Mouse (Mus musculus) kidney, embryonic 14.5 days (tissue): Measurements from ENCODE around the gene Ap2b1. TPM values are rescaled to one million over a fixed set of nuclear protein-coding genes. Genes with fewer than 3 reads are reported as not detected.
A peak's percentile ranks its signal among the peaks of the same experiment; 100 is the strongest.

Experiments
- ATAC-seq: fragments of 200-750 bp; cut with Nextera tagmentation; 2 replicates; pipeline ENCODE4 v1.8.0; 2017; ENCODE audit warnings: moderate number of reproducible peaks, mild to moderate bottlenecking, moderate TSS enrichment, moderate library complexity; ENCODE audit not compliant: low FRiP score, low TSS enrichment
- H3K27ac ChIP-seq: fragments of 300-500 bp; sonication (generic); 2 replicates; pipeline ENCODE4 v1.5.1; 2014; ENCODE audit warnings: low read depth, mild to moderate bottlenecking, low read length, moderate library complexity, mixed read lengths
- H3K27me3 ChIP-seq: fragments of 300-500 bp; sonication (generic); 2 replicates; pipeline ENCODE4 v1.6.1; 2014; ENCODE audit warnings: mild to moderate bottlenecking, low read length; ENCODE audit not compliant: control insufficient read depth, insufficient read depth
- H3K36me3 ChIP-seq: fragments of 300-500 bp; sonication (generic); 2 replicates; pipeline ENCODE4 v1.6.1; 2014; ENCODE audit warnings: low read length, mixed read lengths; ENCODE audit not compliant: control insufficient read depth, insufficient read depth
- H3K4me1 ChIP-seq: fragments of 300-500 bp; sonication (generic); 2 replicates; pipeline ENCODE4 v1.6.1; 2014; ENCODE audit warnings: low read length, mixed read lengths; ENCODE audit not compliant: control insufficient read depth, insufficient read depth
- H3K4me2 ChIP-seq: fragments of 300-500 bp; sonication (generic); replicated peaks from 2 replicates; pipeline ENCODE4 v1.6.1; 2014; ENCODE audit warnings: low read depth, mild to moderate bottlenecking, low read length
- H3K4me3 ChIP-seq: fragments of 300-500 bp; sonication (generic); 2 replicates; pipeline ENCODE4 v1.5.1; 2014; ENCODE audit warnings: mild to moderate bottlenecking, low read length
- H3K9ac ChIP-seq: fragments of 300-500 bp; sonication (generic); 2 replicates; pipeline ENCODE4 v1.6.1; 2014; ENCODE audit warnings: low read depth, mild to moderate bottlenecking, low read length, moderate library complexity
- H3K9me3 ChIP-seq: fragments of 300-500 bp; sonication (generic); 2 replicates; pipeline ENCODE4 v1.6.1; 2016; ENCODE audit warnings: low read length; ENCODE audit not compliant: control insufficient read depth
- whole genome bisulfite sequencing: fragments of 180-500 bp; shearing (Covaris S2); extraction: QIAGEN DNeasy Blood & Tissue Kit; methylation state at CpG from one replicate; pipeline ENCODE4 v1.1.7; 2014; 5-methylcytosine and 5-hydroxymethylcytosine counted together
- polyA plus RNA-seq: library from polyadenylated mRNA; unstranded; fragments of >200 nt; fragmentation: Nextera tagmentation; extraction: Ambion mirVana; gene quantifications from 2 replicates; pipeline ENCODE4 v1.2.1, GENCODE M21; 2014

Gene Ap2b1
- polyA plus RNA-seq, 1 experiment from 2014 or later: 83.8 TPM

DNA sequence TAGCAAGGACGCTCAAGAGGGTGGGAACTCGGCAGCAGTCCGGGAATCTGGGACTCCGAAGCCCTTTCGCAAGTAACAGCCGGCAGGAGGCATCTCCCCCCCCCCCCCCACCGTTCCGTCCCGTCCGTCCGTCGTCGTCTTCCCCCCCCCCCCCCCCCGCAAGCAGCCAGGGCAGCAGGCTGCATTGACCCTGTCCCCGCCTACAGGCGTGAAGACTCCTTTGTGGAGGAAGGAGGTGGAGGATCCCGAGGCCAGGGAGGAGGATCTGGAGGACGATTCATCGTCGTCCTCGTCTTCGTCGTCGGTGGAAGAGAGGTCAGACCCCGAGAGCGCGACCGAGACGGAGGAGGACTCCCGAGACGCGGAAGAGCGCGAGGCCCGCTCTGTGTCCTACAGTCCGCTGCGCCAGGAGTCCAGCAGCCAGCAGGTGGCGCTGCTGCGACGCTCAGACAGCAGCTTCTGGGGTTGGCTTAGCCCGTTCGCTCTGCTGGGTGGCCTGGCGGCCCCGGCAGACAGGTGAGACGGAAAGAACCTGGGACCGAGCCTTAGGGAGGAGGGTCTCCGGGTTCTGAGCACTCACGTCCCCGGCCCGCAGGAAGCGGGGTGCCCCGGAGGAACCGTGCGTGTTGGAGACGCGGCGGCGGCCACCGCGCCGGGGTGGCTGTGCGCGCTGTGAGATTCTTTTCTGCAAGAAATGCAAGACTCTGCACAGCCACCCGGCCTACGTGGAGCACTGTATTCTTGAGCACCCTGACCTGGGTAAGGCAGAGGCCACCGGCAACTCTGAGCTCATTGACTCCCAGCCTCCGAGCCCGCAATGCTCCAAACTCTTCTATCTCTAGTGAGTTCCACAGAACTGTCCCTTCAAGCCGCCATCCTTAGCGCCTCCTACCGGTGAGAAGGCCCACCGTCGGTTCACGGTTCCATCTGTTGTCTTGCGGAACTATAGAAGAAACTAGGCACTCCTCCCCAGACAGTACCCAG, 141.5 kb downstream of the Ap2b1 start:
- H3K4me2 ChIP-seq: peak overlapping the region; percentile 84
- no peaks in the 10 kb centered on the region for H3K4me1 ChIP-seq
- H3K4me3 ChIP-seq: peak overlapping the region; percentile 48
- 1% methylated on average over 61 of the region's 75 CpGs for WGBS
- peak overlapping the region; percentile 38 for H3K9ac ChIP-seq
- no peak overlapping the region for H3K27ac ChIP-seq
- ATAC-seq: peak; percentile 92
- no peaks in the 10 kb centered on the region for H3K9me3 ChIP-seq
- H3K27me3 ChIP-seq: peaks cover 41% of the 10 kb centered on the region
- H3K36me3 ChIP-seq: no peaks in the 10 kb centered on the region

DNA sequence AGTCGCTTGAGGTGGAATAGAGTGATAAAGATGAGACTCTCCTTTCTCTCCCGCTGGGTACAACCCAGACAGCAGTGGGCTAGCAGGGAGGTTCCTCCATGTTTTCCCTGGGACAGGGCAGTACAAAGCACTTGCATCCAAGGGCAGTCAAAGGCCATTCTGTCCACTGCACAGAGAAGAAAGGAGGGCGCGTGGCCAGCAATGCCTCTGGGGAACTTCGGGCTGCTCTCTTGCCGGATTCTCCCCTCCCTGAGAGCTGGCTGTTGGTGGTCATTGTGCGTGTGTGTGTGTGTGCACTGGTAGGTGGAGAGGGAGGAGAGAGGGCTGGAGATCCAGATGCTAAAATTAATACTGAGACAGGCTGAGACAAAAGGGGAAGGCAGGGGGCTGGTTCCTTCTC, 142.4 kb downstream of the Ap2b1 start:
- Histone ChIP-seq H3K4me2 (peak overlapping the region; percentile 84; the same call in 1 of the 2 replicates), H3K4me1 (no peaks in the 10 kb centered on the region), H3K9me3 (no peaks in the 10 kb centered on the region), H3K4me3 (no peak overlapping the region), H3K9ac (no peak overlapping the region), H3K27ac (no peak overlapping the region), H3K36me3 (no peaks in the 10 kb centered on the region), H3K27me3 (peaks cover 46% of the 10 kb centered on the region)
- WGBS: 44% methylated on average over 7 of the region's 7 CpGs
- ATAC-seq: no peak

DNA sequence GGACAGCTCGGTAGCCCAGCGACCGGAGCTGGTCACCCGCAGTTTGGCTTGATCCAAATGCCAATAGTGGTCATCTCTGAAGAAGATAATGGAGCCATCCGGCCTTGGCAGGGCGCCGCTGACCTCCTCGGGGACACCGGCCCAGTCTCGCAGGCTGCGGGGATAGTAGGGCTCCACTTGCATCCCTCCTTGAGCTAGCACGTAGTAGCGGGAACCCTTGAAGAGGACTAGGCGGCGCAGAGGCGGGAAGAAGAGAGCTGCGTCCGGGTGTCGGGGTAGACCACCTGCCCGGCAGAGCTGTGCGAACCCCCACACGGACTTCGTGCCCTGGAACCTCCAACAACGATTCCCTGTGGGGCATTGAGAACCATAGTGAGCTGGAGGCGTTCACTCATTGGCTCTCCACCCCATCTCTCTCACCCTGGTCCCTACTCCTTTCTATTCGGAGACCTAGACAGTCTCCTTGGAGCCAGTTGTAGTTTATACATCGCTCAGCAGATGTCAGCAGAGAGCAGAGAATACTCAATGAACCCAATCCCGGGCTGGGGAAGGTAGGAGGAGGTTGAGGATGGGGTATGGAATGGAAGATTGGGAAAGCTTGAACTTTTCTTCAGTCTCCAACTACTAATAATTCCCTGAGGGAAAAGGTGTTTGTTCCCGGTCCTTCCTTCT, 143.9 kb downstream of the Ap2b1 start:
- Histone ChIP-seq H3K27ac (no peak overlapping the region), H3K27me3 (peaks cover 51% of the 10 kb centered on the region), H3K4me3 (peak overlapping the region; percentile 3; the same call in 1 of the 2 replicates), H3K36me3 (no peaks in the 10 kb centered on the region), H3K4me2 (peak overlapping the region; percentile 32; the same call in 1 of the 2 replicates), H3K4me1 (peaks cover 3% of the 10 kb centered on the region; the same call in 1 of the 2 replicates), H3K9me3 (no peaks in the 10 kb centered on the region), H3K9ac (no peak overlapping the region)
- 12% methylated on average over 29 of the region's 29 CpGs for WGBS
- ATAC-seq: 0 out of 2 replicates have a peak, but pooled peaks have one; percentile 25

DNA sequence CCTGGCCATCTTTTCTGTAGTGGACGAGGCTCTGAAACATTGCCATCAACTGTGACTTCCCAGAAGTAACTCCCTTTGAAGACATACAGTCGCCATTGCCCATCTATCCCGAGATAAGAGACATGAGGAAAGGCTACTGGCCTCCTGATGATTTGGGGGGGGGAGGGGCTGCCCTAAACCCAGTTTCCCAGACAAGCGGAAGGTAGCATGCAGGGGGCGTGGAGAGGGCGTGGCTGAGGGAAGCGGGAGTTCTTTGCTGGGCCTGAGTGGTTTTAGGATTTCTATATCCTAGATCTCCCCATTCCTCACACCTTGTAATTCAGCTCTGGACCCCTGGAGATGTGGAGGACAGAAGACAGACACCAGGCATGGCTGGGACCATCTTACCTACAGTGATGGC, 145.0 kb downstream of the Ap2b1 start:
- no peaks in the 10 kb centered on the region for H3K9me3 ChIP-seq
- no peak overlapping the region for H3K4me2 ChIP-seq
- H3K36me3 ChIP-seq: no peaks in the 10 kb centered on the region
- no peak overlapping the region for H3K9ac ChIP-seq
- H3K4me3 ChIP-seq: no peak overlapping the region
- H3K4me1 ChIP-seq: peaks cover 14% of the 10 kb centered on the region
- H3K27me3 ChIP-seq: peaks cover 51% of the 10 kb centered on the region
- ATAC-seq: no peak
- WGBS: 6% methylated on average over 7 of the region's 7 CpGs
- H3K27ac ChIP-seq: no peak overlapping the region

DNA sequence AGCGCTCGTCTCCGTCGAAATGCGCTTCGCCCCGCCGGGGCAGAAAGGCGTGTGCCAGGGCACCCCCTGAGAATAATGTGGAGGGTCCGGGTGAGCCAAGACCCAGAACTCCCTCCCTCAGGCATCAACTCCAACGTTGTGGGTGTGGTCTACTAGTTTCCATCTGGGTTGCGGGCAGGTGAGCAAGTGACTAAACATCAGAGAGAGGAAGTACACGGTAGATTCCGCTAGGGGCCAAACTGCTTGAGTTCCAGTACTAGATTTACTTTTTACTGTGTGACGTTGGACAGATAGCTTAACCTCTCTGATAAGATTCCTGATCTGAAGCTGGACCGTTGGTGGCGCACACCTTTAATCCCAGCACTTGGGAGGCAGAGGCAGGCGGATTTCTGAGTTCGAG, 146.2 kb downstream of the Ap2b1 start:
- peaks cover 51% of the 10 kb centered on the region for H3K27me3 ChIP-seq
- H3K4me3 ChIP-seq: peak overlapping the region; percentile 25
- H3K4me2 ChIP-seq: peak overlapping the region; percentile 41
- no peaks in the 10 kb centered on the region for H3K36me3 ChIP-seq
- 29% methylated on average over 19 of the region's 19 CpGs for WGBS
- peaks cover 22% of the 10 kb centered on the region for H3K4me1 ChIP-seq
- H3K27ac ChIP-seq: no peak overlapping the region
- ATAC-seq: no peak
- H3K9ac ChIP-seq: no peak overlapping the region
- H3K9me3 ChIP-seq: no peaks in the 10 kb centered on the region

DNA sequence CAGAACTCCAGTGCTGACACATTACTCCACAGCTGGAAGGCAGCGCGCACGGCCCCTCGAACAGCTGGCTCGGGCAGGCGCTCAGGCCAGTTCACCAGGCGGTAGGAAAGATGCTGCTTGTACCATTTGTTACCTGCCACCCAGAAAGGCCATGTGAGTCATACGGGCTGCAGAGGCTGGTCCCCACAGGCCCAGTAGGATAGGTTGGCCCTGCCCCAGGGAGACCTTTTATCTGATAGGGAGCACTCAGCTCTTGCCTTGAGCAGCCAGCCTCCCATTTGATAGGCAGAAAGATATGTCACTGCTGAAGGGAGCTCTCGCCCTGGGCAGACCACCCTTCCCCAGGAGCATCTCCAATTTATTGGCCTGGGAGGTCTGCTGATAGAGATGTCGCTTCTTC, 148.8 kb downstream of the Ap2b1 start:
- Histone ChIP-seq H3K4me3 (no peak overlapping the region), H3K4me2 (no peak overlapping the region), H3K9ac (no peak overlapping the region), H3K9me3 (no peaks in the 10 kb centered on the region), H3K27me3 (peaks cover 34% of the 10 kb centered on the region), H3K27ac (no peak overlapping the region; the same call in 1 of the 2 replicates), H3K36me3 (no peaks in the 10 kb centered on the region), H3K4me1 (peaks cover 22% of the 10 kb centered on the region)
- no peak for ATAC-seq
- 61% methylated on average over 10 of the region's 10 CpGs for WGBS

DNA sequence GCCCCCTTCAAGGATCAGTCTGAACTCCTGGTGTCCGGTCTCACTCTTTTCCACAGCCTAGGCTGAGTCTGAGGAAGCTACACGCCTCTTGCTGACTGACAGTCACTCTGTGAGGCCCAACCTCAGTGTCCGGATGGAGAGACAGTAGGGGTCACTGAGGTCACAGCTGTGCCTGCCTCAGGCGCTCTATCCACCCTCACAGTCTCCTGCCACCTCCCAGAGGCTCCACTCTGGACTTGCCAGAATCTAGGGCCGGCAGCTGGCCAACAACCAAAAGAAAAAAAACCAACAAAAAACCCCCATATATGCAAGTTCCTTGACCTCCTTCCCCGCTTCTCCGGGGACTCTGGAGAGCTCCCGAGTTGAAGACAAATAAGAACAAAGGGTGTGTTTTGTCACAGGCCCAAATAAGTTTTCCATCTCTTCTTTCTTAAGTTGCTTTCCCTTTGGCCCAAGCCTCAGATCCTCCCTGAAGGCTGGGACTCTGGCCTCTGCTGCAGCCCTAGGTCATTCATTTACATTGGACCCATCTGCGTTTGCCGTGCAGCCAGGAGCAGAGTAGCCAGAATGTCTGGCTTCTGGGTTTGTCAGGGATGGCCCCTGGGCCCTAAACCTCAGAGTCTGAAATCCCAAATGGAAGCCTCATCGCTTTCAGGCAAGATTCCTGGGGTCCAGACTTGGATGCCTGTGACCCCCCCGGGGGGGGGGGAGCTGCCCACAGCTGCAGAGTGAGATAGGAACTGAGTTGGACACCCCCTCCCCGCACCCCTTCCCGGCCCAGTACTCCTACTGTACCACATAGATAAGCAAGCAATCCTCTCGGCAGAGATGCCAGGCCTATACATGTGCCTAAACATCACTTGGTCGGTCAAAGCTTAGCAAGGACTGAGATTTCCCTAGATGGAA, 149.4 kb downstream of the Ap2b1 start:
- H3K9me3 ChIP-seq: no peaks in the 10 kb centered on the region
- H3K27me3 ChIP-seq: peaks cover 28% of the 10 kb centered on the region
- no peak overlapping the region for H3K9ac ChIP-seq
- ATAC-seq: peak; percentile 38; the same call in 1 of the 2 replicates
- 43% methylated on average over 16 of the region's 16 CpGs for WGBS
- peak overlapping the region; percentile 76; the same call in 1 of the 2 replicates for H3K27ac ChIP-seq
- H3K4me1 ChIP-seq: peaks cover 22% of the 10 kb centered on the region
- H3K4me3 ChIP-seq: no peak overlapping the region
- H3K36me3 ChIP-seq: no peaks in the 10 kb centered on the region
- no peak overlapping the region for H3K4me2 ChIP-seq

DNA sequence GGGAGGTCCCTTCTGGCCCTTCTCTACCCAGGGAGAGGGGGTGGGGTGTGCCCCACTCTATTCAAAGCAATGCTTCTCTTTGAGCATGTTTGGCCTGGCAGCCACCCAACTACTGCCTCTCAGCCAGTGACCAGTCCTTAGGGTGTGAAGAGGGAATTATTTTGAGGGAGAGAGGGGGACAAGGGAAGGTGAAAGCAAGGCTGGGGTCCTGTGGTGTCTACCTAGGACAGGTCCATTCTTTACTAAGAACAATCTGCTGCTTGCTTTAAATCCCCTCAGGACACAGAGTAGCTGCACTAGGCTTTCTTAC, 150.1 kb downstream of the Ap2b1 start:
- H3K4me3 ChIP-seq: no peak overlapping the region
- no peaks in the 10 kb centered on the region for H3K36me3 ChIP-seq
- H3K4me2 ChIP-seq: no peak overlapping the region
- peaks cover 24% of the 10 kb centered on the region for H3K27me3 ChIP-seq
- H3K9me3 ChIP-seq: no peaks in the 10 kb centered on the region
- no peak for ATAC-seq
- H3K4me1 ChIP-seq: peaks cover 22% of the 10 kb centered on the region
- peak overlapping the region; percentile 76; the same call in 1 of the 2 replicates for H3K27ac ChIP-seq
- H3K9ac ChIP-seq: no peak overlapping the region
